ENCODE assay signal across 23 mouse cellular contexts in the genomic region with DNA sequence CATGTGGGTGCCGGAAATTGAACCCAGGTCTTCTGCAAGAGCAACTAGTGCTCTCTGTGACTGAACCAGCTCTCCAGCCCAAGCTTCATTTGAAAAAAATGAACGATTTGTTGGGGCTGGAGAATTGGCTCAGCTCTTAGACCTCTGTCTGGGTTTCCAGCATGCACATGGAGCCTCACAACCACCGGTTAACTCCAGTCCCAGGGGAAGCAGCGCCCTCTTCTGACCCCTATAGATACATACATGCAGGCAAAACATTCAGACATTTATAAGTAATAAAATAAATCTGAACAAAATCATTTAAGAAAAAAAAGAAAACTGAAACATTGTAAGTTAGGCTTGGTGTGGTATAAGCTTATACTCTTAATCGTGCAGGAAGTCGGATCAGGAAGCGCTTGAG. TPM values are rescaled to one million over a fixed set of nuclear protein-coding genes. Genes with fewer than 3 reads are reported as not detected.
DNase-seq lines count a peak whose midpoint lies in the region; ATAC-seq and TF ChIP-seq lines count a peak whose summit lies in the region.
"Had no signal": no experiment of that assay in that cellular context is flagged by ENCODE, and none has a peak within 500 bp of the region (broad histone marks: within the 10 kb centered on the region; RNA-seq: fewer than 3 reads in every experiment).

No protein-coding gene starts in this region.

- ATAC-seq in kidney, postnatal 0 days (replicated peaks; ENCODE audit: low FRiP score, low read depth), result no peak
- no peak for ATAC-seq in megakaryocyte progenitor cell, adult 5-6 weeks (replicated peaks; ENCODE audit: poor library complexity)
- ATAC-seq: forebrain, embryonic 16.5 days had no signal

- H3K36me3 ChIP-seq in kidney, postnatal 0 days (ENCODE audit: insufficient read depth, low read length), result peaks cover 13% of the 10 kb centered on the region; the same call in 1 of the 2 replicates
- peaks cover 15% of the 10 kb centered on the region for H3K36me3 ChIP-seq in ES-Bruce4 (ENCODE audit: control insufficient read depth, insufficient read depth, low read length, poor library complexity, severe bottlenecking)

- H3K4me2 ChIP-seq in kidney, postnatal 0 days (ENCODE audit: low read length), result no peak overlapping the region
- H3K4me2 ChIP-seq: heart, embryonic 13.5 days; hindbrain, embryonic 12.5 days; limb, embryonic 13.5 days; liver, embryonic 13.5 days; lung, embryonic 14.5 days; midbrain, embryonic 11.5 days had no signal

- 0 out of 2 replicates have a peak, but pooled peaks have one; percentile 27 for TF ChIP-seq CTCF in kidney, postnatal 0 days (IDR thresholded peaks at IDR 0.05; ENCODE audit: low read depth)
- TF ChIP-seq CTCF in ES-Bruce4 (IDR thresholded peaks at IDR 0.05; ENCODE audit: low read depth, low read length), result peak; percentile 37
- peak; percentile 25; the same call in 1 of the 2 replicates for TF ChIP-seq CTCF in bone marrow macrophage, adult 2 months (IDR thresholded peaks at IDR 0.05; ENCODE audit: low read depth, low read length)

- TF ChIP-seq POLR2A in ES-Bruce4 (IDR thresholded peaks at IDR 0.05; ENCODE audit: insufficient read depth, low read length), result no peak
- TF ChIP-seq POLR2A in bone marrow macrophage, adult 2 months (IDR thresholded peaks at IDR 0.05; ENCODE audit: borderline replicate concordance, low read depth, low read length), result no peak

- no peaks in the 10 kb centered on the region for H3K9me3 ChIP-seq in kidney, postnatal 0 days (replicated peaks; ENCODE audit: low read length)
- H3K9me3 ChIP-seq in ES-Bruce4 (replicated peaks; ENCODE audit: control insufficient read depth, insufficient read depth, low read length, poor library complexity, severe bottlenecking), result no peaks in the 10 kb centered on the region
- H3K9me3 ChIP-seq: forebrain, embryonic 10.5 days; heart, embryonic 13.5 days; hindbrain, embryonic 12.5 days; limb, embryonic 13.5 days; liver, embryonic 13.5 days had no signal

- TF ChIP-seq EP300 in ES-Bruce4 (IDR thresholded peaks at IDR 0.05; ENCODE audit: insufficient read depth, low read depth, low read length), result no peak

- H3K4me3 ChIP-seq in kidney, postnatal 0 days (replicated peaks; ENCODE audit: low read depth, low read length), result no peak overlapping the region
- H3K4me3 ChIP-seq in ES-Bruce4 (ENCODE audit: low read depth, low read length), result no peak overlapping the region
- no peak overlapping the region for H3K4me3 ChIP-seq in bone marrow macrophage, adult 2 months (ENCODE audit: insufficient read depth, low read length)
- H3K4me3 ChIP-seq: forebrain, embryonic 10.5 days; heart, embryonic 13.5 days; hindbrain, embryonic 12.5 days; limb, embryonic 13.5 days; liver, embryonic 13.5 days had no signal

- peaks cover 8% of the 10 kb centered on the region; the same call in 1 of the 2 replicates for H3K4me1 ChIP-seq in kidney, postnatal 0 days (replicated peaks; ENCODE audit: insufficient read depth, low read length)
- H3K4me1 ChIP-seq in ES-Bruce4 (ENCODE audit: control insufficient read depth, insufficient read depth, low read length), result no peaks in the 10 kb centered on the region
- peaks cover 28% of the 10 kb centered on the region for H3K4me1 ChIP-seq in bone marrow macrophage, adult 2 months (ENCODE audit: control insufficient read depth, insufficient read depth, low read length)

- no peak overlapping the region for H3K27ac ChIP-seq in kidney, postnatal 0 days
- H3K27ac ChIP-seq in ES-Bruce4 (ENCODE audit: insufficient read depth, low read length), result no peak overlapping the region
- no peak overlapping the region for H3K27ac ChIP-seq in bone marrow macrophage, adult 2 months (ENCODE audit: insufficient read depth, low read depth, low read length)
- H3K27ac ChIP-seq: forebrain, embryonic 10.5 days; heart, embryonic 13.5 days; hindbrain, embryonic 12.5 days; limb, embryonic 13.5 days; liver, embryonic 13.5 days; stomach, postnatal 0 days had no signal

- DNase-seq in kidney, postnatal 0 days (ENCODE audit: low spot score), result no peak
- DNase-seq in kidney, adult 18-20 months, result no peak
- peak; percentile 19 for DNase-seq in 3T3-L1 (ENCODE audit: low read depth, low spot score)
- no peak for DNase-seq in frontal cortex, postnatal 10 days (ENCODE audit: low spot score in 2 of 2)
- DNase-seq: adrenal gland, postnatal 36 days; cerebellum, adult 11 months; cerebellum, adult 9-11 months; gastrocnemius, postnatal 25 days; heart, adult 18-20 months; heart, postnatal 14 days; liver, embryonic 13.5 days; lung, embryonic 14.5 days; lung, postnatal 4 days had no signal

- no peak overlapping the region for H3K9ac ChIP-seq in kidney, postnatal 0 days (ENCODE audit: low read depth, low read length)
- H3K9ac ChIP-seq in ES-Bruce4 (ENCODE audit: low read depth, poor library complexity, severe bottlenecking), result no peak overlapping the region
- H3K9ac ChIP-seq: heart, embryonic 13.5 days; hindbrain, embryonic 12.5 days; limb, embryonic 13.5 days; liver, embryonic 13.5 days; lung, embryonic 14.5 days had no signal

- H3K27me3 ChIP-seq in kidney, postnatal 0 days (ENCODE audit: insufficient read depth, low read length), result no peaks in the 10 kb centered on the region
- H3K27me3 ChIP-seq in ES-Bruce4 (ENCODE audit: control insufficient read depth, insufficient read depth, low read length, poor library complexity, severe bottlenecking), result no peaks in the 10 kb centered on the region
- H3K27me3 ChIP-seq: heart, embryonic 13.5 days; hindbrain, embryonic 12.5 days; limb, embryonic 13.5 days; liver, embryonic 13.5 days had no signal

- WGBS in kidney, postnatal 0 days, result 81% methylated on average over 7 of the region's 7 CpGs

RNA-seq across cellular contexts. Expression of a gene that starts 3.1 kb away (rescaled TPM):
- 52.6 and 53.3 TPM in 2 replicates for polyA plus RNA-seq in kidney, postnatal 0 days (2015; fragmentation: Nextera tagmentation; extraction: Ambion mirVana)
- 56.1 and 59.9 TPM in 2 replicates for polyA plus RNA-seq in ES-Bruce4 (2011; ENCODE audit: insufficient read depth, insufficient read length, low read depth, missing spikeins)
- 23.8 and 33.3 TPM in 2 replicates for polyA plus RNA-seq in bone marrow macrophage, adult 2 months (2012; ENCODE audit: insufficient read depth, insufficient read length, missing spikeins)
- 102 and 103 TPM in 2 replicates for total RNA-seq in megakaryocyte progenitor cell, adult 5-6 weeks (2015)
- 89.6 and 95.8 TPM in 2 replicates for total RNA-seq in megakaryocyte progenitor cell, adult 5-6 weeks (2017)

RNA-seq across cellular contexts. Expression of a gene that starts 3.4 kb away (rescaled TPM):
- 33.6 and 36.4 TPM in 2 replicates for polyA plus RNA-seq in kidney, postnatal 0 days (2015; fragmentation: Nextera tagmentation; extraction: Ambion mirVana)
- 43.0 and 43.3 TPM in 2 replicates for polyA plus RNA-seq in ES-Bruce4 (2011; ENCODE audit: insufficient read depth, insufficient read length, low read depth, missing spikeins)
- polyA plus RNA-seq in bone marrow macrophage, adult 2 months (2012; ENCODE audit: insufficient read depth, insufficient read length, missing spikeins), result 10.3 and 13.7 TPM in 2 replicates
- 17.8 and 27.1 TPM in 2 replicates for total RNA-seq in megakaryocyte progenitor cell, adult 5-6 weeks (2015)
- total RNA-seq in megakaryocyte progenitor cell, adult 5-6 weeks (2017), result 48.9 and 58.7 TPM in 2 replicates

RNA-seq across cellular contexts. Expression of a gene that starts 24.5 kb away (rescaled TPM):
- 171 and 175 TPM in 2 replicates for polyA plus RNA-seq in kidney, postnatal 0 days (2015; fragmentation: Nextera tagmentation; extraction: Ambion mirVana)
- 201 and 216 TPM in 2 replicates for polyA plus RNA-seq in ES-Bruce4 (2011; ENCODE audit: insufficient read depth, insufficient read length, low read depth, missing spikeins)
- polyA plus RNA-seq in bone marrow macrophage, adult 2 months (2012; ENCODE audit: insufficient read depth, insufficient read length, missing spikeins), result 270 and 287 TPM in 2 replicates
- 429 and 434 TPM in 2 replicates for total RNA-seq in megakaryocyte progenitor cell, adult 5-6 weeks (2015)
- 316 and 328 TPM in 2 replicates for total RNA-seq in megakaryocyte progenitor cell, adult 5-6 weeks (2017)

RNA-seq across cellular contexts. Expression of a gene that starts 55.7 kb away (rescaled TPM):
- polyA plus RNA-seq in kidney, postnatal 0 days (2015; fragmentation: Nextera tagmentation; extraction: Ambion mirVana), result 316 and 335 TPM in 2 replicates
- 298 and 313 TPM in 2 replicates for polyA plus RNA-seq in ES-Bruce4 (2011; ENCODE audit: insufficient read depth, insufficient read length, low read depth, missing spikeins)
- 113 and 126 TPM in 2 replicates for polyA plus RNA-seq in bone marrow macrophage, adult 2 months (2012; ENCODE audit: insufficient read depth, insufficient read length, missing spikeins)
- 205 and 216 TPM in 2 replicates for total RNA-seq in megakaryocyte progenitor cell, adult 5-6 weeks (2015)
- total RNA-seq in megakaryocyte progenitor cell, adult 5-6 weeks (2017), result 189 and 202 TPM in 2 replicates

RNA-seq across cellular contexts. Expression of a gene that starts 56.5 kb away (rescaled TPM):
- 23.4 and 23.9 TPM in 2 replicates for polyA plus RNA-seq in kidney, postnatal 0 days (2015; fragmentation: Nextera tagmentation; extraction: Ambion mirVana)
- polyA plus RNA-seq in ES-Bruce4 (2011; ENCODE audit: insufficient read depth, insufficient read length, low read depth, missing spikeins), result 77.7 and 80.2 TPM in 2 replicates
- 12.2 and 14.3 TPM in 2 replicates for polyA plus RNA-seq in bone marrow macrophage, adult 2 months (2012; ENCODE audit: insufficient read depth, insufficient read length, missing spikeins)
- 52.6 and 52.7 TPM in 2 replicates for total RNA-seq in megakaryocyte progenitor cell, adult 5-6 weeks (2015)
- 80.9 and 127 TPM in 2 replicates for total RNA-seq in megakaryocyte progenitor cell, adult 5-6 weeks (2017)
